Mouse (Mus musculus) liver, embryonic 14.5 days (tissue): ENCODE measurements around the gene Tle6. TPM values are rescaled to one million over a fixed set of nuclear protein-coding genes. Genes with fewer than 3 reads are reported as not detected.

Experiments used
- ATAC-seq: fragments of 200-750 bp; cut with Nextera tagmentation; 2 replicates; pipeline ENCODE4 v1.8.0; 2017; ENCODE audit warnings: moderate number of reproducible peaks, mild to moderate bottlenecking, moderate library complexity; ENCODE audit not compliant: insufficient read depth
- DNase-seq, 3 experiments: peaks; one replicate each; pipeline ENCODE4 v3.0.0-alpha.2; 2012 to 2013; ENCODE audit warnings: low read depth in 3 of 3, low spot score in 3 of 3
- H3K27ac ChIP-seq: fragments of 300-500 bp; sonication (generic); 2 replicates; pipeline ENCODE4 v1.5.1; 2014; ENCODE audit warnings: moderate library complexity, mild to moderate bottlenecking, control low read depth, inconsistent platforms
- H3K27me3 ChIP-seq: fragments of 300-500 bp; sonication (generic); 2 replicates; pipeline ENCODE4 v1.6.1; 2014; ENCODE audit warnings: mild to moderate bottlenecking, low read length, moderate library complexity; ENCODE audit not compliant: control insufficient read depth, insufficient read depth
- H3K36me3 ChIP-seq: fragments of 300-500 bp; sonication (generic); replicated peaks from 2 replicates; pipeline ENCODE4 v1.6.1; 2014; ENCODE audit warnings: low read depth; ENCODE audit not compliant: control insufficient read depth, insufficient read depth
- H3K4me1 ChIP-seq, 2 experiments: fragments of 200-500 bp in 1 of 2; fragments of 300-500 bp in 1 of 2; sonication (generic) in 1 of 2; replicated peaks; 2 replicates each; pipeline ENCODE4 v1.6.1; 2012 to 2014; ENCODE audit warnings: antibody characterized with exemption in 1 of 2, inconsistent platforms in 1 of 2, low read length in 1 of 2; ENCODE audit not compliant: control insufficient read depth in 2 of 2, insufficient read depth in 2 of 2
- H3K4me2 ChIP-seq: fragments of 300-500 bp; sonication (generic); 2 replicates; pipeline ENCODE4 v1.6.1; 2014; ENCODE audit warnings: low read depth, mild to moderate bottlenecking, control low read depth, moderate library complexity
- H3K4me3 ChIP-seq, 2 experiments: fragments of 200-500 bp in 1 of 2; fragments of 300-500 bp in 1 of 2; sonication (generic) in 1 of 2; 2 replicates each; pipeline ENCODE4 v1.5.1; 2012 to 2014; ENCODE audit warnings: low read depth in 2 of 2, low read length in 2 of 2, mild to moderate bottlenecking in 2 of 2, control low read depth in 1 of 2, inconsistent platforms in 1 of 2, moderate library complexity in 1 of 2; ENCODE audit not compliant: insufficient read depth in 1 of 2
- H3K9ac ChIP-seq: fragments of 300-500 bp; sonication (generic); replicated peaks from 2 replicates; pipeline ENCODE4 v1.6.1; 2014; ENCODE audit warnings: mild to moderate bottlenecking, control low read depth, moderate library complexity
- H3K9me3 ChIP-seq: fragments of 300-500 bp; sonication (generic); 2 replicates; pipeline ENCODE4 v1.6.1; 2016; ENCODE audit warnings: low read length, mixed read lengths; ENCODE audit not compliant: control insufficient read depth
- CTCF ChIP-seq: IDR thresholded peaks from 2 replicates; pipeline ENCODE4 v1.5.1; 2016; ENCODE audit warnings: antibody characterized with exemption, low read depth, control low read depth
- EP300 ChIP-seq: IDR thresholded peaks from 2 replicates; pipeline ENCODE4 v1.6.1; 2016; ENCODE audit warnings: antibody characterized with exemption, low read depth
- WGBS: fragments of 180-500 bp; shearing (Covaris S2); extraction: QIAGEN DNeasy Blood & Tissue Kit; methylation state at CpG from one replicate; pipeline ENCODE4 v1.1.7; 2014; ENCODE audit not compliant: insufficient replicate concordance; 5-methylcytosine and 5-hydroxymethylcytosine counted together
- polyA plus RNA-seq, 2 experiments: library from polyadenylated mRNA; depleted of rRNA in 1 of 2; stranded (reverse) in 1 of 2; unstranded in 1 of 2; fragments of >200 nt; fragmentation: Nextera tagmentation in 1 of 2; extraction: Ambion mirVana in 1 of 2; gene quantifications; 2 replicates each; pipeline versions ENCODE4 v1.2.1 to v1.2.3; 2012 to 2014

Tle6 gene
- polyA plus RNA-seq, 2 experiments, result 4.5 to 5.6 TPM

- no peak overlapping the region for H3K4me2 ChIP-seq
- H3K9me3 ChIP-seq, result no peaks in the 10 kb centered on the region
- TF ChIP-seq EP300, result no peak
- TF ChIP-seq CTCF, result peak; percentile 38
- no peak for ATAC-seq
- no peaks in the 10 kb centered on the region for H3K27me3 ChIP-seq
- 81% methylated on average over 1 of the region's 1 CpGs for WGBS
- H3K4me1 ChIP-seq, result peaks cover 10 to 20% of the 10 kb centered on the region in 2 experiments
- H3K27ac ChIP-seq, result no peak overlapping the region
- H3K4me3 ChIP-seq, result no peak overlapping the region
- DNase-seq, result no peak
- H3K9ac ChIP-seq, result no peak overlapping the region
- H3K36me3 ChIP-seq, result no peaks in the 10 kb centered on the region
These were observed 7.4 kb upstream of the Tle6 start for GRCm38 (mm10) chr10:81608308-81608707.

- 2% methylated on average over 39 of the region's 39 CpGs for WGBS
- H3K27me3 ChIP-seq, result no peaks in the 10 kb centered on the region
- peak within 1 kb of the TSS; percentile 70 for H3K9ac ChIP-seq
- ATAC-seq, result peak; percentile 88
- H3K4me2 ChIP-seq, result peak within 1 kb of the TSS; percentile 66
- no peak for TF ChIP-seq CTCF
- no peaks in the 10 kb centered on the region for H3K9me3 ChIP-seq
- peak; percentile 97 to 99 (median 98) for DNase-seq
- peak within 1 kb of the TSS; percentile 94 for H3K27ac ChIP-seq
- H3K36me3 ChIP-seq, result no peaks in the 10 kb centered on the region
- H3K4me3 ChIP-seq, result peak within 1 kb of the TSS; percentile 59 to 99
- peaks cover 15 to 36% of the 10 kb centered on the region in 2 experiments for H3K4me1 ChIP-seq
These were observed 5.3 kb upstream of the Tle6 start, which contains the start of gene BC025920 for GRCm38 (mm10) chr10:81605974-81606751. BC025920 (plus strand) TSS chr10:81606270.

GRCm38 (mm10) chr10:81605666-81605973 is 4.7 kb upstream of the Tle6 start:
- WGBS, result 1% methylated on average over 14 of the region's 14 CpGs
- peak; percentile 11; the same call in 1 of the 2 replicates for ATAC-seq
- peak overlapping the region; percentile 59 to 77 for H3K4me3 ChIP-seq

GRCm38 (mm10) chr10:81604968-81605665 is 4.2 kb upstream of the Tle6 start:
- H3K36me3 ChIP-seq, result no peaks in the 10 kb centered on the region
- TF ChIP-seq CTCF (peak; percentile 96), EP300 (no peak)
- DNase-seq, result peak; percentile 76 to 85 (median 80)
- H3K4me1 ChIP-seq, result peaks cover 23 to 44% of the 10 kb centered on the region in 2 experiments
- H3K27me3 ChIP-seq, result no peaks in the 10 kb centered on the region
- WGBS, result 10% methylated on average over 29 of the region's 29 CpGs
- H3K9ac ChIP-seq, result peak overlapping the region; percentile 70
- peak; percentile 36 for ATAC-seq
- H3K4me3 ChIP-seq, result peak overlapping the region; percentile 59 to 77
- peak overlapping the region; percentile 66 for H3K4me2 ChIP-seq
- H3K9me3 ChIP-seq, result no peaks in the 10 kb centered on the region
- peak overlapping the region; percentile 94 for H3K27ac ChIP-seq

More at GRCm38 (mm10) chr10:81605666-81605973, 4.7 kb upstream of the Tle6 start:
- no peaks in the 10 kb centered on the region for H3K27me3 ChIP-seq
- no peaks in the 10 kb centered on the region for H3K36me3 ChIP-seq
- H3K9me3 ChIP-seq, result no peaks in the 10 kb centered on the region
- H3K4me1 ChIP-seq, result peaks cover 18 to 39% of the 10 kb centered on the region in 2 experiments
- H3K27ac ChIP-seq, result peak overlapping the region; percentile 94
- H3K4me2 ChIP-seq, result peak overlapping the region; percentile 66
- peak overlapping the region; percentile 70 for H3K9ac ChIP-seq
- no peak for DNase-seq
- TF ChIP-seq CTCF (no peak), EP300 (no peak)
